Mouse (Mus musculus) left cerebral cortex, postnatal 4 days (tissue): ENCODE measurements at regions not wholly inside any gene's neighbourhood (a gene's known extent, or its start where the extent isn't known, plus 50 kb on each side); places are given as distances from the start of the nearest gene placed in this dataset.

ENCODE experiments used
- DNase-seq: peaks from one replicate; pipeline ENCODE4 v3.0.0-alpha.2; 2022
- intact Hi-C: fragments of 180-260 bp; cut with DNase I; formaldehyde crosslinking; loops from one replicate; pipeline ENCODE4 v1.15.1; 2025

DNA sequence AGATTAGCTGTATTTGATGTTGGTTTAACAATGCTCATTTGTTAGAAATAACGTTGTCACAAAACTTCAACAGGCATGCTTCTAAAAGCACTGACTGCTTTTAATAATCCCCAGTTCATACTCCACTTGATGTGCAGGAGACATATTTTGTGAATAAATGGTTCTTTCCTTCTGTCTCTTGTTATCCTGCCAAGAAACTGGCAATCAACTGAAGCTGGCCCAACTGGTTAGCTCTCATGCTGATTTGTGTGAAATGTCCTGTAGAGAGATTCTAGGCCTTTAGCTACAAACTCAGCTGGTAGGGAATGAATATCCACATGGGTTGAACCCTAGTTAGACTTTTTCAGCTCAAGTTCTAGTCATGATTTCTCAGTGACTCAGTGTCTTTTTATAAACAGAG, 647.8 kb upstream of the Cntnap5b start:
- peak; percentile 6 for DNase-seq
- intact Hi-C loops = no loop called here

DNA sequence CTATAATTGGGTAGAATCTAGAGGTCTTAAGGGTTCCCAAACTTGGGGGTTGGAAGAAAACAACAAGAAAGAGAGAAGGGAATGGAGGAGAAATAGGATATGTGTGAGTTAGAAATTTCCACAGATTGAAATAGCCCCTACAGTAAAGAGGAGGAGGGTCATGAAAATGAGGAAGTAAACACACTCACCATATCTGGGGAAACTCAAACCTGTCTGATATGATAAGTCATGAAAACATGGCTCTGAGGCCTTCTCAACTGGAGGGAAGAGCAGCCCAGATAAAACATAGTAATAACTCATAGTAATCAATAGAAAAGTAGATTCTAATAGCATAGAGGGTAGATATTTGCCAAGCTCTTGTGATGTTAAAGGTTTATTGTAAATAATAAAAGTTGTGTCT, 638.4 kb upstream of the Cntnap5b start:
- DNase-seq = no peak
- intact Hi-C loops = no loop called here

DNA sequence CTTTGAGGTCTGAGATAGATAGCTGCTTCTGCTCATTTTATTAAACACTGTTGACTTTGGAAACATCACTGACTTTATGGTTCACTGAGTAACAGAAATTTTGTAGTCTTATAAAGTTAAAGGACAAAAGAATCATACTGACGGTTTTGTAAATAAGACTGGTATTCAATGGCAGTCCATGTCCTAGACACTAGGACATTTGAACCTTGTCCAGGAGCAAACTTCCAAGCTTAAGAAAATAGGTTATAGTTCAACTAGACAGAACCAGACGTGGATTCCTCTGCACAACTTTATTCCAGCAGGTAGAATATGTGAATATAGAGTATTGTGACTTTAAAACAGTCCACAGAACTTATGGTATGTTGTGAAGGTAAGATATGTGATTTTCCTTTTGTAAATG, 635.0 kb upstream of the Cntnap5b start:
- DNase-seq = no peak
- intact Hi-C loops = no loop called here

DNA sequence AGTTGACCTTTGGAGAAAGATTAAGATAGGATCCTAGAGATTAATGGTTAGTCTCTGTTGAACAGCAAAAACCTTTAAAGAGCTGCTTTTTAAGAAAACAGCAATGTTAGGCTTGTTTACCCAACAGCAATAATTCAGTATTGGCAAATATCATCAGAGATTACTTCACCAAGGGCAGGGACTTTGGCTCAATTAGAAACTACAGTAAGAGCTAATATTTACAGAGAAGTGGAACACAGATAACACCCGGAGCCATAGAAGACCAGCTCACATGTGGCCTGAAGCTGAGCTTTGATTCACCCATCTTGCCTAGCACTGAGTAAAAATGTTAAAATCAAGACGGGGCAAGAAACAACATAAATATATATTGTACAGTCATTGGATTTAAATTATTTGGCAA, 611.9 kb upstream of the Cntnap5b start:
- intact Hi-C loops = no loop called here
- no peak for DNase-seq
